Mouse (Mus musculus) spleen, postnatal 10 days (tissue): ENCODE measurements around the gene Spata5.

Experiments used
- DNase-seq, 2 experiments: peaks; one replicate each; pipeline ENCODE4 v3.0.0; 2021 to 2022; ENCODE audit warnings: low spot score in 2 of 2

The Spata5 gene

GRCm38 (mm10) chr3:37614878-37615650 is 195.4 kb downstream of the Spata5 start:
- DNase-seq = no peak

GRCm38 (mm10) chr3:37616586-37617547 is 197.2 kb downstream of the Spata5 start:
- DNase-seq = no peak
